Mouse (Mus musculus) lung, postnatal 0 days (tissue): ENCODE measurements around the gene Fam20b.

ENCODE experiments used
- CTCF ChIP-seq: IDR thresholded peaks from 2 replicates; pipeline ENCODE4 v1.5.1; 2016; ENCODE audit warnings: antibody characterized with exemption, mild to moderate bottlenecking
- EP300 ChIP-seq: IDR thresholded peaks from 2 replicates; pipeline ENCODE4 v1.6.1; 2016; ENCODE audit warnings: antibody characterized with exemption, mild to moderate bottlenecking, control low read depth

DNA sequence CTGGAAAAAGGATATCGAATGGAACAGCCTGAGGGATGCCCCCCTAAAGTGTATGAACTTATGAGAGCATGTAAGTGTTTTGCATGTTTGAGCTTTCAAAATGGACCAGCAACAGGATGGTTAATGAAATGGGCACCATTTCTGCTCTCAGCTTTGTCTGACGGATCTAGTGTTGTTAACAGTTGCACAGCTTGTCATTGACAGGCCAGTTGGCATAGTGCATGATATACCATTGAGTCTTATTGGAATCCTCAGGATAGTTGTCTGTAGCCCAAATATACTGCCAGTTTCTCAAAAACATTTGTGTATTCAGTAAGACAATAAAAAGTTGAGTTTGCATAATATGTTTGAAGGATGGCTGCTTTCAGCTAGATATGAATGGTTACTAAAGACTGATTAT is 83.7 kb downstream of the Fam20b start:
- TF ChIP-seq CTCF = no peak
- TF ChIP-seq EP300 = no peak
